Mouse (Mus musculus): ENCODE measurements around the gene Dync2h1.
"Not testable (repeated sequence)": the region's sequence is repeated elsewhere in the genome, so short reads cannot be mapped to it uniquely, and the experiment has no call there.

DNA sequence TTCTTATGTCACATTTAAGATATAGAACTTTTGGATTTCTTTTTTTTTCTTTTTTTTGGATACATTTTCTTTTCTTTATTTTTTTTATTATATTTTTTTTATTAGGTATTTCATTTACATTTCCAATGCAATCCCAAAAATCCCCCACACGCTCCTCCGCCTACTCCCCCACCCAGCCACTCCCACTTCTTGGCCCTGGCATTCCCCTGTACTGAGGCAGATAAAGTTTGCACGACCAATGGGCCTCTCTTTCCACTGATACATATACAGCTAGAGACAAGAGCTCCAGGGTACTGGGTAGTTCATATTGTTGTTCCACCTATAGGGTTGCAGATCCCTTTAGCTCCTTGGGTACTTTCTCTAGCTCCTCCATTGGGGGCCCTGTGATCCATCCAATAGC is 6.4 kb upstream of the Dync2h1 start:
- TF ChIP-seq E2F4 (IDR thresholded peaks at IDR 0.05; ENCODE audit: insufficient read depth); MAX (IDR thresholded peaks at IDR 0.05; ENCODE audit: low read depth); POLR2A (IDR thresholded peaks at IDR 0.05; ENCODE audit: insufficient read length, low read depth); TCF12 (IDR thresholded peaks at IDR 0.05; ENCODE audit: insufficient read depth, poor library complexity, severe bottlenecking); POLR2AphosphoS2 (IDR thresholded peaks at IDR 0.05; ENCODE audit: insufficient read length, low read depth); CEBPB (IDR thresholded peaks at IDR 0.05; ENCODE audit: insufficient read depth, poor library complexity, severe bottlenecking); USF1 (IDR thresholded peaks at IDR 0.05; ENCODE audit: low read depth); SRF (IDR thresholded peaks at IDR 0.05; ENCODE audit: control insufficient read depth, insufficient read length, low read depth); MYOD1 (IDR thresholded peaks at IDR 0.05; ENCODE audit: control insufficient read depth in 1 of 3, insufficient read length in 2 of 3, low read depth in 2 of 3); MYOG (IDR thresholded peaks at IDR 0.05; ENCODE audit: control insufficient read depth in 1 of 3, insufficient read depth in 1 of 3, insufficient read length in 2 of 3, low read depth in 2 of 3); REST (IDR thresholded peaks at IDR 0.05; ENCODE audit: insufficient read depth, insufficient read length): not testable (repeated sequence)
